Mouse (Mus musculus): ENCODE measurements around the gene Scn3a.

DNA sequence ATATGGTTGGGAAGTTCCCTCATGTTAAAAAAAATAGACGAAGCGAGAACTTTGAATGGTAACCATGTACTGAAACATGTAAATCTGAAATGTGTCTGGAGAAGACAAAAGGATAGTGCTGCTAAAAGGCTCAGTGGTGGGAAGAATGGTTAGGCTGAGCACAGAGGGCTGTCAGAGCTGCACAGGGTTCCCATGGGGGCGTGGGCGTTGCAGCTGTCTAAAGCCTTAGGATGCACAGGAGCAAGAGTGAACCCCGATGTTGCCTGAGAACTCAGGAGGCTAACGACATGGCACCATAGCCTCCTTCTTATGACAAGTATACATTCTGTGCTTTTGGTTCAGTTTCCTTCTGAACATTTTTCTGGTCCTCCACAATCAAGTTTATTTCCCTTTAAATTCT lies 126.3 kb downstream of the Scn3a start:
- TF ChIP-seq CTCF (IDR thresholded peaks at IDR 0.05; ENCODE audit: low read depth) (no peak), EP300 (IDR thresholded peaks at IDR 0.05; ENCODE audit: low read depth) (no peak)

Measured in liver, embryonic 14.5 days (tissue).